Mouse (Mus musculus) ES-Bruce4 (cell line): Measurements from ENCODE around the gene Acsl3. TPM values are rescaled to one million over a fixed set of nuclear protein-coding genes. Genes with fewer than 3 reads are reported as not detected.

Experiments
- H3K27ac ChIP-seq: 2 replicates; pipeline ENCODE4 v1.5.1; 2012; ENCODE audit warnings: low read length, inconsistent platforms; ENCODE audit not compliant: insufficient read depth
- H3K27me3 ChIP-seq: 2 replicates; pipeline ENCODE4 v1.6.1; 2012; ENCODE audit warnings: mild to moderate bottlenecking, low read length, inconsistent platforms; ENCODE audit not compliant: control insufficient read depth, poor library complexity, insufficient read depth, severe bottlenecking
- H3K36me3 ChIP-seq: 2 replicates; pipeline ENCODE4 v1.6.1; 2012; ENCODE audit warnings: inconsistent platforms, mild to moderate bottlenecking, low read length, moderate library complexity; ENCODE audit not compliant: control insufficient read depth, poor library complexity, insufficient read depth, severe bottlenecking
- H3K4me1 ChIP-seq: one replicate; pipeline ENCODE4 v1.8.1; 2011; ENCODE audit warnings: low read length; ENCODE audit not compliant: control insufficient read depth, insufficient read depth
- H3K4me3 ChIP-seq: 2 replicates; pipeline ENCODE4 v1.5.1; 2011; ENCODE audit warnings: low read depth, mild to moderate bottlenecking, low read length
- H3K9ac ChIP-seq: 2 replicates; pipeline ENCODE4 v1.6.1; 2012; ENCODE audit warnings: low read depth, mild to moderate bottlenecking, inconsistent platforms; ENCODE audit not compliant: poor library complexity, severe bottlenecking
- H3K9me3 ChIP-seq: replicated peaks from 2 replicates; pipeline ENCODE4 v1.6.1; 2012; ENCODE audit warnings: mild to moderate bottlenecking, low read length, inconsistent platforms; ENCODE audit not compliant: control insufficient read depth, poor library complexity, insufficient read depth, severe bottlenecking
- CTCF ChIP-seq: IDR thresholded peaks from one replicate; pipeline ENCODE4 v1.8.1; 2011; ENCODE audit warnings: low read depth, low read length
- EP300 ChIP-seq: IDR thresholded peaks from 2 replicates; pipeline ENCODE4 v1.6.1; 2011; ENCODE audit warnings: low read depth, low read length; ENCODE audit not compliant: insufficient read depth
- POLR2A ChIP-seq: IDR thresholded peaks from one replicate; pipeline ENCODE4 v1.8.1; 2011; ENCODE audit warnings: low read length; ENCODE audit not compliant: insufficient read depth
- polyA plus RNA-seq: library from polyadenylated mRNA; stranded (reverse); fragments of >200 nt; gene quantifications from 2 replicates; pipeline ENCODE4 v1.2.4, GENCODE M21; 2011; ENCODE audit warnings: low read depth; ENCODE audit not compliant: missing spikeins, insufficient read depth, insufficient read length

Gene Acsl3
- polyA plus RNA-seq, 1 experiment, result 143 TPM

GRCm38 (mm10) chr1:78657021-78657629 is 500 bp upstream of the Acsl3 start:
- Histone ChIP-seq H3K9ac (no peak overlapping the region), H3K4me1 (no peaks in the 10 kb centered on the region), H3K9me3 (no peaks in the 10 kb centered on the region), H3K27me3 (no peaks in the 10 kb centered on the region), H3K27ac (no peak overlapping the region), H3K4me3 (peak overlapping the region; percentile 21; the same call in 1 of the 2 replicates), H3K36me3 (no peaks in the 10 kb centered on the region)
- TF ChIP-seq POLR2A, result no peak
- TF ChIP-seq EP300, result no peak
- TF ChIP-seq CTCF, result no peak

- Histone ChIP-seq H3K9me3 (no peaks in the 10 kb centered on the region), H3K36me3 (peaks cover under 1% of the 10 kb centered on the region; the same call in 1 of the 2 replicates), H3K27me3 (no peaks in the 10 kb centered on the region), H3K27ac (no peak overlapping the region), H3K4me3 (peak overlapping the region; percentile 91), H3K9ac (peak overlapping the region; percentile 92), H3K4me1 (no peaks in the 10 kb centered on the region)
- TF ChIP-seq EP300, result no peak
- TF ChIP-seq POLR2A, result no peak
- no peak for TF ChIP-seq CTCF
Observed at GRCm38 (mm10) chr1:78658441-78659269, 1.0 kb downstream of the Acsl3 start.

GRCm38 (mm10) chr1:78659270-78659823 is 1.7 kb downstream of the Acsl3 start:
- Histone ChIP-seq H3K4me1 (no peaks in the 10 kb centered on the region), H3K9ac (peak overlapping the region; percentile 92; the same call in 1 of the 2 replicates), H3K9me3 (no peaks in the 10 kb centered on the region), H3K4me3 (peak overlapping the region; percentile 91), H3K36me3 (peaks cover 7% of the 10 kb centered on the region; the same call in 1 of the 2 replicates), H3K27ac (no peak overlapping the region), H3K27me3 (no peaks in the 10 kb centered on the region)
- TF ChIP-seq EP300, result no peak
- TF ChIP-seq CTCF, result no peak
- no peak for TF ChIP-seq POLR2A

- Histone ChIP-seq H3K9me3 (no peaks in the 10 kb centered on the region), H3K36me3 (peaks cover 39% of the 10 kb centered on the region), H3K4me3 (no peak overlapping the region), H3K4me1 (no peaks in the 10 kb centered on the region), H3K27me3 (no peaks in the 10 kb centered on the region), H3K9ac (no peak overlapping the region), H3K27ac (no peak overlapping the region)
- TF ChIP-seq POLR2A (no peak), EP300 (no peak), CTCF (no peak)
Observed at GRCm38 (mm10) chr1:78664326-78664725, 6.7 kb downstream of the Acsl3 start.

GRCm38 (mm10) chr1:78665954-78666499 is 8.4 kb downstream of the Acsl3 start:
- Histone ChIP-seq H3K36me3 (peaks cover 39% of the 10 kb centered on the region), H3K27me3 (no peaks in the 10 kb centered on the region), H3K9ac (no peak overlapping the region), H3K9me3 (no peaks in the 10 kb centered on the region), H3K27ac (no peak overlapping the region), H3K4me3 (no peak overlapping the region), H3K4me1 (no peaks in the 10 kb centered on the region)
- TF ChIP-seq POLR2A (no peak), EP300 (no peak), CTCF (no peak)

GRCm38 (mm10) chr1:78666585-78666984 is 9.0 kb downstream of the Acsl3 start:
- H3K9me3 ChIP-seq, result no peaks in the 10 kb centered on the region
- peaks cover 39% of the 10 kb centered on the region for H3K36me3 ChIP-seq
- no peak overlapping the region for H3K9ac ChIP-seq
- no peak overlapping the region for H3K4me3 ChIP-seq
- H3K27ac ChIP-seq, result no peak overlapping the region
- TF ChIP-seq EP300 (no peak), POLR2A (no peak), CTCF (no peak)
- no peaks in the 10 kb centered on the region for H3K27me3 ChIP-seq
- no peaks in the 10 kb centered on the region for H3K4me1 ChIP-seq
